Mouse (Mus musculus) liver, postnatal 0 days (tissue): ENCODE measurements around the gene Celf2.

Experiments
- CTCF ChIP-seq: sonication (generic); IDR thresholded peaks from 2 replicates; pipeline ENCODE4 v1.5.1; 2016; ENCODE audit warnings: antibody characterized with exemption, low read depth
- EP300 ChIP-seq: IDR thresholded peaks from 2 replicates; pipeline ENCODE4 v1.6.1; 2016; ENCODE audit warnings: antibody characterized with exemption, low read depth, mild to moderate bottlenecking

DNA sequence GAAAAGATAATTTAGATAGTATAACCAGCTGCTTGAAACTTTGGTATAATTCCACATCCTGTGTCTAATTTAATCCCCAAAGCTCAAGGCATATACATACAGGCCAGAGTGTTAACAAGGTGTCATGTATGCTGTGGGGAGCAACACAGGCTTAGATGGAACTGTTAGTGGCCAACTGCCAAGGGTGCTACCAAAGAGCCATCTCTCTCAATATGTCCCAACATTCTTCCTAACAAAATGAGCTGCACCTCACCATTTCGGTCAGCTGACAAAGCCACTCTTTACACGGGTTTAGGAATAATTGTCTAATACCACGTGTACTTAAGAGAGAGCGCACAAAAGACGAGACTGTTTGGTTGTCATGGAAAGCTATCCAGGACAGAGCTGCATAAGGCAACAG lies 782.0 kb downstream of the Celf2 start:
- no peak for TF ChIP-seq EP300
- TF ChIP-seq CTCF = no peak
